Mouse (Mus musculus) forebrain, embryonic 16.5 days (tissue): ENCODE measurements around the gene Atad1. TPM values are rescaled to one million over a fixed set of nuclear protein-coding genes. Genes with fewer than 3 reads are reported as not detected.

ENCODE experiments used
- ATAC-seq: fragments of 200-750 bp; cut with Nextera tagmentation; 2 replicates; pipeline ENCODE4 v1.8.0; 2017; ENCODE audit warnings: mild to moderate bottlenecking, moderate library complexity
- H3K27ac ChIP-seq: fragments of 300-500 bp; sonication (generic); 2 replicates; pipeline ENCODE4 v1.5.1; 2014; ENCODE audit warnings: low read length, control low read depth
- H3K27me3 ChIP-seq: fragments of 300-500 bp; sonication (generic); replicated peaks from 2 replicates; pipeline ENCODE4 v1.6.1; 2014; ENCODE audit warnings: low read length; ENCODE audit not compliant: control insufficient read depth, insufficient read depth
- H3K36me3 ChIP-seq: fragments of 300-500 bp; sonication (generic); 2 replicates; pipeline ENCODE4 v1.6.1; 2014; ENCODE audit not compliant: control insufficient read depth, insufficient read depth
- H3K4me1 ChIP-seq: fragments of 300-500 bp; sonication (generic); replicated peaks from 2 replicates; pipeline ENCODE4 v1.6.1; 2014; ENCODE audit warnings: low read length; ENCODE audit not compliant: control insufficient read depth, insufficient read depth
- H3K4me2 ChIP-seq: fragments of 300-500 bp; sonication (generic); 2 replicates; pipeline ENCODE4 v1.6.1; 2014; ENCODE audit warnings: mild to moderate bottlenecking, low read length, control low read depth
- H3K4me3 ChIP-seq: fragments of 300-500 bp; sonication (generic); replicated peaks from 2 replicates; pipeline ENCODE4 v1.5.1; 2014; ENCODE audit warnings: mild to moderate bottlenecking, low read length, control low read depth
- H3K9ac ChIP-seq: fragments of 300-500 bp; sonication (generic); replicated peaks from 2 replicates; pipeline ENCODE4 v1.6.1; 2014; ENCODE audit warnings: low read depth, low read length, control low read depth
- H3K9me3 ChIP-seq: fragments of 300-500 bp; sonication (generic); 2 replicates; pipeline ENCODE4 v1.6.1; 2016; ENCODE audit warnings: low read length; ENCODE audit not compliant: control insufficient read depth
- WGBS: fragments of 180-500 bp; shearing (Covaris S2); extraction: QIAGEN DNeasy Blood & Tissue Kit; methylation state at CpG from one replicate; pipeline ENCODE4 v1.1.7; 2014; 5-methylcytosine and 5-hydroxymethylcytosine counted together
- polyA plus RNA-seq: library from polyadenylated mRNA; unstranded; fragments of >200 nt; fragmentation: Nextera tagmentation; extraction: Ambion mirVana; gene quantifications from 2 replicates; pipeline ENCODE4 v1.2.1, GENCODE M21; 2015

The Atad1 gene
- polyA plus RNA-seq, 1 experiment from 2014 or later: 123 TPM

DNA sequence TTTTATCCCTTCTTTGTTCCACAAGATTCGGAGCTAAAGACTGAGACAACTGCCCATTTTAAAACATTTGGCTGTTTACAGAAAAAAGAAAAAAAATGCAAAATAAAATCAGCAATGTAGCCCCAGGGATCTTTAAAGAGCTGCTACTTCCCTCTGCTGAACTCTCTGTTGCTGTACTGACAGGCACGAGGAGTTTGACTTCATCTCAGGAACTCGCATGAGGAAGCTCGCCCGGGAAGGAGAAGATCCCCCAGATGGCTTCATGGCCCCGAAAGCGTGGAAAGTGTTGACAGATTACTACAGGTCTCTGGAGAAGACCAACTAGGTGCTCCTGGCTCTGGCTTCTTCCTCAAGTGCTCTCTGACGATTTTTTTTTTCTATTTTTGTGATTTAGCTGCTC, 74.3 kb downstream of the Atad1 start:
- Histone ChIP-seq H3K4me3 (no peak overlapping the region), H3K9me3 (no peaks in the 10 kb centered on the region), H3K4me1 (no peaks in the 10 kb centered on the region), H3K27me3 (no peaks in the 10 kb centered on the region), H3K9ac (no peak overlapping the region), H3K4me2 (no peak overlapping the region), H3K27ac (no peak overlapping the region), H3K36me3 (0 out of 2 replicates have a peak, but pooled peaks cover 2% of the 10 kb centered on the region)
- ATAC-seq: no peak
- WGBS: 87% methylated on average over 8 of the region's 8 CpGs

DNA sequence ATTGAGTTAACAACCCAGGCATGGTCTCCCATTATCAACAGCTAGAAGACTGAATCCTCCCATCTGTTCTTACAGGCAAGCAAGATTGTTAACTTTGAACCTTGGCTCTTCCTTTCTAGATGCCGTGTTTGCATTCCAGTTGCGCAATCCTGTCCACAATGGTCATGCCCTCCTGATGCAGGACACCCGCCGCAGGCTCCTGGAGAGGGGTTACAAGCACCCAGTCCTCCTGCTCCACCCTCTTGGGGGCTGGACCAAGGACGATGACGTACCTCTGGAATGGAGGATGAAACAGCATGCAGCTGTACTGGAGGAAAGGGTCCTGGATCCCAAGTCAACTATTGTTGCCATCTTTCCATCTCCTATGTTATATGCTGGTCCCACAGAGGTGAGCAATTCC, 76.7 kb downstream of the Atad1 start:
- Histone ChIP-seq H3K27me3 (no peaks in the 10 kb centered on the region), H3K4me1 (no peaks in the 10 kb centered on the region), H3K4me3 (no peak overlapping the region), H3K4me2 (no peak overlapping the region), H3K36me3 (0 out of 2 replicates have a peak, but pooled peaks cover 2% of the 10 kb centered on the region), H3K9me3 (no peaks in the 10 kb centered on the region), H3K27ac (no peak overlapping the region), H3K9ac (no peak overlapping the region)
- no peak for ATAC-seq
- WGBS: 95% methylated on average over 6 of the region's 6 CpGs

DNA sequence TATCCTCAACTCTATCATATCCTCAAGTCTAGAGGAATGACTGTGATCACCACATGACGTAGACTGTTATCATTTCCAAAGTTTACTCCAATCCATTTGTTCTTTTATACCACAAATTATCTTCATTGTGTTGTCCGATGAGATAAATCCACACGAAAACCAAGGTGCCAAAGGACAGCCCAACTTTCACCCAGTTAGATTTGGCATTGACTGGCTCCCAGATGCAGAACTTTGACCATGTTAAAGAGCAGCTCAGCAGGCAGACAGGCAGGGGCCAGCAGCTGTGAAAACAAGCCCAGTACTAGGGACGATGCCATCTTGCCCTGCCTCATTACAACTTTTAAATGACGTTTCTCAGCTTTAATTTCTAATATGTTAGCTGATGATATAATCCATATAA, 80.2 kb downstream of the Atad1 start:
- WGBS: 89% methylated on average over 5 of the region's 5 CpGs
- ATAC-seq: no peak

DNA sequence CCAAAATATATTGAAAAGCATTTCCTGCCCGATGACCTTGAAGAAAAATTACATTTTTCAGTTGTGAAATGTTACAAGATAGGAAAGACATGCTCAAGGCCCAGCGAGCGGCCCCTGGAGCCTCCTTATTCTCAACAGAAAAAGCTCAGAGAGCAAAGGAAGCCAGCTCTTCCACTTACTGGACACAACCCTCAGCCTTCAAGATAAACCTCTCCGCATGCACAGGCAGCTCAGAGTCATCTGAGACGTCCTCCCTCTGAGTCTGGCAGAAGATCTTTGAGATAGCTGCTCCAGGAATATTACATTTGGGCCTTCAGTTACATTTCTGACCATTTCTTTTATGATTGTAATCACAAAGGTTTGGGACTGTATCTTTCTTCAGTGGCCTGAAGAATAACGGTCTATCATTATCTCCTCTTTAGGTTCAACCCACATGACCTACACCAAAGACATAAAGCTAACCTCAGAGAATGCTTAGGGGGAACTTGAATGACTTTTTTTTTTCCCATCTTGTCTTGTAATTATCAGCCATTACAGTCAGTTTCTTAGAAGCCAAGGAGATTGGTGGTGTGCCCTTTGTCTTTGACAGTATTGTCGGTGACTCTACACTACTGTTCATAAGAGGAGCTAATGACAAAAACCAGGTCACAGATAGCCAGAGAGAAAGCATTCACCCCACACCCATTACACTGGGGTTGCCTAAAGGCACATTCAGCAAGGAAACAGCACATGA, 85.8 kb downstream of the Atad1 start:
- Histone ChIP-seq H3K9me3 (no peaks in the 10 kb centered on the region), H3K27me3 (no peaks in the 10 kb centered on the region), H3K27ac (no peak overlapping the region), H3K36me3 (no peaks in the 10 kb centered on the region), H3K4me2 (no peak overlapping the region), H3K4me3 (no peak overlapping the region), H3K9ac (no peak overlapping the region), H3K4me1 (no peaks in the 10 kb centered on the region)
- ATAC-seq: no peak
- 92% methylated on average over 7 of the region's 7 CpGs for WGBS

More for the DNA sequence above, 80.2 kb downstream of the Atad1 start:
- H3K27me3 ChIP-seq: no peaks in the 10 kb centered on the region
- no peaks in the 10 kb centered on the region for H3K4me1 ChIP-seq
- H3K9me3 ChIP-seq: no peaks in the 10 kb centered on the region
- H3K4me3 ChIP-seq: no peak overlapping the region
- H3K27ac ChIP-seq: no peak overlapping the region
- no peak overlapping the region for H3K9ac ChIP-seq
- H3K4me2 ChIP-seq: no peak overlapping the region
- H3K36me3 ChIP-seq: 0 out of 2 replicates have a peak, but pooled peaks cover 2% of the 10 kb centered on the region

DNA sequence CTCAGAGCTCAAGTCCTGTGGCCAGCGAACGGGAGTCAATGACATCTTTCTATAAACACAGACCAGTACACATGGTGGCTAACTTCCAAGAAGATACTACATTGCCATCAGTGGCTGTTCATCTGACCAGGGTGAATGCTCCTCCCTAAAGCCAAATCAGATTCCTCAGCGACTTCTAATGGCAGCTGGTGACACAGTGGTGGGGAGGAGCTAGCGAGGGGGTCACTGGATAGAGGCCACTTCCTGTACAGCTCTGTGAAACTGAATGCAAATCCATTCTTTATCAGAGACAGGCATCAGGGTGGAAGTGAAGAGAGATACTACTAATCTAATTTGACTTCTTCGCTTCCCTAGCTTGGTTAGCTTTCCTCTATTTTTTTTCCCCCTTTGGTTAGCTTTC, 86.5 kb downstream of the Atad1 start:
- Histone ChIP-seq H3K4me2 (no peak overlapping the region), H3K9ac (no peak overlapping the region), H3K27me3 (no peaks in the 10 kb centered on the region), H3K9me3 (no peaks in the 10 kb centered on the region), H3K27ac (no peak overlapping the region), H3K4me1 (peaks cover 1% of the 10 kb centered on the region; the same call in 1 of the 2 replicates), H3K36me3 (no peaks in the 10 kb centered on the region), H3K4me3 (no peak overlapping the region)
- ATAC-seq: no peak
- 86% methylated on average over 5 of the region's 5 CpGs for WGBS

DNA sequence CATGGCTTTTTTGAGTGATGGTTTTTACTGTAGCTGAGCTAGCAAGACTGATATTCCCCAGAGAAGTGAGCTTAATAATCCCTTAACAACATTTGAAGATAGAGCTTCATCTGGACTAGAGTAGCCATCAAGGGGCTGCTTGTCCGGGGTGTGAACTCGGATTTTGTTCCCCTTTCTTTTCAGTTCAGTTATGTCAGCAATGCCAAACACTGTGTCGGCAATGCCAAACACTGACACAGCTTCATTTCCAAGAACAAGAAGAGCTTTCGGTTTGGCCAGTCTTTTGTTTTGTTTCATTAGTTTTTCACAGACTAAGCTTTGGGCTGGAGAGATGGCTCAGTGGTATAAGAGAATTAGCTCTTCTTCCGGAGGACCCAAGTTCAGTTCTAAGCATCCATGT, 88.5 kb downstream of the Atad1 start:
- no peak overlapping the region for H3K27ac ChIP-seq
- no peak for ATAC-seq
- no peak overlapping the region for H3K4me3 ChIP-seq
- WGBS: 84% methylated on average over 5 of the region's 5 CpGs
- no peaks in the 10 kb centered on the region for H3K36me3 ChIP-seq
- H3K27me3 ChIP-seq: no peaks in the 10 kb centered on the region
- H3K4me1 ChIP-seq: peaks cover 3% of the 10 kb centered on the region; the same call in 1 of the 2 replicates
- H3K4me2 ChIP-seq: no peak overlapping the region
- no peak overlapping the region for H3K9ac ChIP-seq
- no peaks in the 10 kb centered on the region for H3K9me3 ChIP-seq

DNA sequence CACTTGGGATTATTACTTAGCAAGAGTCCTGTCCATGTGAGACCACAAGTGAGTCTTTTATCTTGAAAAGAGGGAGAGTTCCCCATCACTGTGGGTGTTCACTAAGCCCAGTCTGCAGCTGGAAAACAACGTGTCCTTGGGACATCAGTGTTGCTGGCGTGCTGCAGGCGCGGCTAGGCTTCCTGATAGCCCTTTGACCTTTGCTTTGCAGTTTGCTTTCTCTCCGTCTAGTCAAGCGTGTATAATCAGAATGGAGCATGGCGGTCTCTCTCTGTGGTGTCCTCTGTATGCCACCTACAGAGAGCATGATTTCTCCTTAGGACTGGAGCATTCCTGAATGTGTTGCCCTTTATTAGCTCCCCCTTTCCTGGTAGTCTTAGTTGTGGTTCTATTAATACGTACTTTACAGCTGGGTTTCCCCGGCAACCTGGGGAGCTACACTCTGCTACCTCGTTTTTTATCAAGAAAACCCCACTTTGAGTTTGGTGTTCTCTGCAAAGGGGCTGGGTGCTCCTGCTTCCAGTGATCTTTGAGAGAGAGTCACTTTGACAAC, 91.5 kb downstream of the Atad1 start:
- no peaks in the 10 kb centered on the region for H3K9me3 ChIP-seq
- H3K4me2 ChIP-seq: no peak overlapping the region; the same call in 1 of the 2 replicates
- no peaks in the 10 kb centered on the region for H3K36me3 ChIP-seq
- no peaks in the 10 kb centered on the region for H3K27me3 ChIP-seq
- H3K27ac ChIP-seq: no peak overlapping the region
- H3K9ac ChIP-seq: no peak overlapping the region
- no peak for ATAC-seq
- 19% methylated on average over 10 of the region's 10 CpGs for WGBS
- no peak overlapping the region for H3K4me3 ChIP-seq
- H3K4me1 ChIP-seq: peaks cover 3% of the 10 kb centered on the region; the same call in 1 of the 2 replicates

DNA sequence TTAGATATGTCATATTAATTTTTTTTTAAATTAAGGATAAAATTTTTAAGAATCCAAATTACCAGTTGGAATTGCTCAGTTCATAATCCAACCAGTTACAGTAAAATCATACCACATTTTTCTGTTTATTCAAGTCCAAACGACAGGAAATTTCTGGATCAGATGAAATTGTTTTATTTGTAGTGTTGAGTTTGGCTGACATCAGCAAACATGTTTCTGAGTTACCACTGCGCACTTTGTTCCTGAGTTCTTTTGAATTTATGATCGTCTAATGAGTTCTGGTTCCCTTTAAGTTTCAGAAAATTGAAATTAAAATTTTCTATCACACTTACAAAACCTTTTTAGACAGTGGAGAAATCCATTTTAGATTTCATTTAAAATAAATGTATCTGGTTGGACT, 93.2 kb downstream of the Atad1 start:
- Histone ChIP-seq H3K9me3 (no peaks in the 10 kb centered on the region), H3K4me1 (peaks cover 3% of the 10 kb centered on the region; the same call in 1 of the 2 replicates), H3K9ac (no peak overlapping the region), H3K27ac (no peak overlapping the region), H3K27me3 (no peaks in the 10 kb centered on the region), H3K4me2 (no peak overlapping the region), H3K4me3 (no peak overlapping the region), H3K36me3 (no peaks in the 10 kb centered on the region)
- ATAC-seq: no peak
- WGBS: 87% methylated on average over 3 of the region's 3 CpGs

DNA sequence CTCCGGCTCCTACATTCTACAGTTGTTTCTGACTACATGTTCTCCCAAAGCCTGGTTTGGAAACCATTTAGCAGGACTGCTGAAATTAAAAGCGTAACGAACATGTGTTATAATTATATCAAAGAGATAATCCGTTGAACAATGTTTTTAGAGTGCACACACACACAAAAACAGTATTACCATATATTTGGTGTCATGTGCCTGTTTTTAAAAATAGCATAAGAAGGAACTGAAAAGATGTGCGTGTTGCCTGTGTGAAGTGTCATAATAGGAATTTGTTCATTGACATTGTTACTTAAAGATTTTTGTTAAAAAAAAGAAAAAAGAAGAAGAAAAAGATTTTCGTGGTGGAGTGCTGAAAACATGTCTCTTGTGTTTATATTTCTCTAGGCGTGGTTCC, 93.6 kb downstream of the Atad1 start:
- Histone ChIP-seq H3K4me1 (peaks cover 3% of the 10 kb centered on the region; the same call in 1 of the 2 replicates), H3K4me3 (no peak overlapping the region), H3K27me3 (no peaks in the 10 kb centered on the region), H3K9me3 (no peaks in the 10 kb centered on the region), H3K9ac (no peak overlapping the region), H3K36me3 (no peaks in the 10 kb centered on the region), H3K27ac (no peak overlapping the region), H3K4me2 (no peak overlapping the region)
- ATAC-seq: no peak
- WGBS: 87% methylated on average over 7 of the region's 7 CpGs
